Mouse (Mus musculus) heart, embryonic 16.5 days (tissue): ENCODE measurements at regions not wholly inside any gene's neighbourhood (a gene's known extent, or its start where the extent isn't known, plus 50 kb on each side); places are given as distances from the start of the nearest gene placed in this dataset.

ENCODE experiments used
- ATAC-seq: fragments of 200-750 bp; cut with Nextera tagmentation; replicated peaks from 2 replicates; pipeline ENCODE4 v1.8.0; 2017; ENCODE audit warnings: moderate number of reproducible peaks; ENCODE audit not compliant: insufficient read depth, low FRiP score; ENCODE audit errors: extremely low read depth
- H3K27ac ChIP-seq: fragments of 300-500 bp; sonication (generic); 2 replicates; pipeline ENCODE4 v1.5.1; 2014; ENCODE audit warnings: mild to moderate bottlenecking, low read length, control low read depth, moderate library complexity
- H3K27me3 ChIP-seq: fragments of 300-500 bp; sonication (generic); 2 replicates; pipeline ENCODE4 v1.6.1; 2014; ENCODE audit warnings: low read length, mixed read lengths; ENCODE audit not compliant: control insufficient read depth, insufficient read depth
- H3K36me3 ChIP-seq: fragments of 300-500 bp; sonication (generic); 2 replicates; pipeline ENCODE4 v1.6.1; 2014; ENCODE audit not compliant: control insufficient read depth, insufficient read depth
- H3K4me1 ChIP-seq: fragments of 300-500 bp; sonication (generic); 2 replicates; pipeline ENCODE4 v1.6.1; 2014; ENCODE audit warnings: low read length, mixed read lengths; ENCODE audit not compliant: control insufficient read depth, insufficient read depth
- H3K4me2 ChIP-seq: fragments of 300-500 bp; sonication (generic); 2 replicates; pipeline ENCODE4 v1.6.1; 2014; ENCODE audit warnings: low read depth, mild to moderate bottlenecking, control low read depth, low read length
- H3K4me3 ChIP-seq: fragments of 300-500 bp; sonication (generic); 2 replicates; pipeline ENCODE4 v1.5.1; 2014; ENCODE audit warnings: mild to moderate bottlenecking, control low read depth, low read length
- H3K9ac ChIP-seq: fragments of 300-500 bp; sonication (generic); 2 replicates; pipeline ENCODE4 v1.6.1; 2014; ENCODE audit warnings: low read length, control low read depth
- H3K9me3 ChIP-seq: fragments of 300-500 bp; sonication (generic); replicated peaks from 2 replicates; pipeline ENCODE4 v1.6.1; 2016; ENCODE audit warnings: low read length; ENCODE audit not compliant: control insufficient read depth
- WGBS: fragments of 180-500 bp; shearing (Covaris S2); extraction: QIAGEN DNeasy Blood & Tissue Kit; methylation state at CpG from one replicate; pipeline ENCODE4 v1.1.7; 2014; 5-methylcytosine and 5-hydroxymethylcytosine counted together

DNA sequence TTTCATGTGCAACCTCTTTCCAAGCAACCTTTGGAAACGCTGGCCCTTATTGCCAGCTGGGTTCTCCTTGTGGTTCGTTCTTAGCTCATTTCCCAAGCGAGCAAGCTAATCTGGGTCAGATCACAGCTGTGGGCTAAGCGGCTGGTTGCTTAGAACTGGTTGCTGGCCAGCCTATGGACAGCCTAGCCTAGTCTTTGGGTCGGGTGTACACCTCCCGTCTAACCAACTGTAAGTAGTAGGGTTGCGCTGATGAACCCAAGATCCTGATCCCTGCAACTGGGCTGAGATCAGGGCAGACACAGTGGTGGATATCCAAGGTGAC is 236.5 kb downstream of the Mtx2 start:
- Histone ChIP-seq H3K4me2 (no peak overlapping the region), H3K9me3 (no peaks in the 10 kb centered on the region), H3K9ac (no peak overlapping the region), H3K4me1 (no peaks in the 10 kb centered on the region), H3K36me3 (no peaks in the 10 kb centered on the region), H3K27me3 (peaks cover 7% of the 10 kb centered on the region), H3K4me3 (no peak overlapping the region), H3K27ac (no peak overlapping the region)
- no peak for ATAC-seq
- 75% methylated on average over 7 of the region's 7 CpGs for WGBS

DNA sequence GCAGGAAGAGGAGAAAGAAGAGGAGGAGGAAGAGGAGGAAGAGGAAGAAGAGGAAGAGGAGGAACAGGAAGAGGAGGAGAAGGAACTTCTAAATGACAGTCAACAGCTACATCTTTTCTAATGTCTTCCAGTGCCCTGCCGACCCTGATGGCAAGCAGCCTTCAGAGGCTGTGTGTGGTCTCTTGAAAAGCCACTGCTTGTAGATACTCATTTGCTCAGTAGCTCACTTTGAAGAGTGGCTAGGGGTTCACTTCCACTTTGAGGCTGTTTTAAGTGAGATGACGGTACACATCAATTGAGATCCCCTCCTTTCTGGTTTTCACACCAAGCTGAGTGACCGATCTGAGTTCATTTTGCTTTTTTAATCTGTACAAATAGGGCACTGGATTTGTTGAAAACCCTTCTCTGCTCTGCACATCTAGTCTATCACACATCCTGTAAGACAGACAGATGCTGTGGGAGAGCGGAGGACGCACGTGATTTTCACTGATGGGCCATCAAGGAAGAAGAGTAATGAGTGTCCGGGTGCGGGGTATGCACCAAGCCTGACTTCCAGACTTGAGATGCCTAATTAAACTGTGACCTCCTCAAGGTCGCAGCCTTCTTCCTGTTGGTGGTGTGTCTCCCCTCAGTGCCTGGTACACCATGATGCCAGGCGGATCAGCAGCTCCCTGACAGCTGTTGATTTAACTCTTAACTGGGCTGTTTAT is 239.0 kb downstream of the Mtx2 start:
- Histone ChIP-seq H3K4me1 (no peaks in the 10 kb centered on the region), H3K4me3 (no peak overlapping the region), H3K27me3 (peaks cover 5% of the 10 kb centered on the region), H3K27ac (no peak overlapping the region), H3K36me3 (no peaks in the 10 kb centered on the region), H3K9ac (no peak overlapping the region), H3K4me2 (no peak overlapping the region), H3K9me3 (no peaks in the 10 kb centered on the region)
- no peak for ATAC-seq
- 62% methylated on average over 10 of the region's 10 CpGs for WGBS

DNA sequence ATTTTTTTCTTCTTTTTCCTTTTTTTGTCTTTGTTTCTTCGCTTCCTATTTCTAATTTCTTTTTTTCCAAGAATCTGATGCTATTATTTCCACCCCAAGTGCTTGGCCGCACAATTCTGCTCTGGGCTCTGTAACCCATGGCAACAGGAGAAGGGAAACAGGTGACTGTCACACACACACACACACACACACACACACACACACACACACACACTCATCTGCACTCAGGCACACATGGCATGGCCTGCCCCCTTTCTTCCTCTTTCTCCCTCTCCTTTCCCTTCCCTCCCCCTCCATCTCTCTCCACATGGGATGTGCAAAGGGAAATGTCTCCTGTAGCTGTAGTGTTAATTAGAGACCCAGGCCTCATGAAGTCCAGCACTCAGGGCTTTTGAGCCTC is 239.7 kb downstream of the Mtx2 start:
- no peaks in the 10 kb centered on the region for H3K36me3 ChIP-seq
- no peak for ATAC-seq
- no peak overlapping the region for H3K4me2 ChIP-seq
- no peak overlapping the region for H3K9ac ChIP-seq
- H3K27me3 ChIP-seq: no peaks in the 10 kb centered on the region; the same call in 1 of the 2 replicates
- no peaks in the 10 kb centered on the region for H3K4me1 ChIP-seq
- 64% methylated on average over 2 of the region's 2 CpGs for WGBS
- no peaks in the 10 kb centered on the region for H3K9me3 ChIP-seq
- no peak overlapping the region for H3K27ac ChIP-seq
- no peak overlapping the region for H3K4me3 ChIP-seq

DNA sequence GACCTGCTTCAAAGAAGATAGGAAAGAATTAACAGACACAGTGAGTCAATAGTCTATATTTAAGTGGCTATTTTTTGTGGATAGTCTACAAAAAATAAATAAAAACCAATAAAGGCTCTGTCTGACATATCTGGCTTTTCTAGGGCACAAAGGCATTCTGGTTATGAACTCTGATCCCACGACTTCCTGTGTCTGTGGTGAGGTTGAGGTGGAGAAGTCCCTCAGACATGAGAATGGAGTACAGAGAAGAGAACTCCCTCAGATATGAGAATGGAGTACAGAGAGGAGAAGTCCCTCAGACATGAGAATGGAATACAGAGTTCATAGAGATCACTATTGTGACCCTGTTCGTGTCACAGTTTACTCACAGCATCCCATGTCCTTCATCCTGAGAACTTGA is 243.7 kb downstream of the Mtx2 start:
- H3K27ac ChIP-seq: no peak overlapping the region
- H3K4me2 ChIP-seq: no peak overlapping the region
- no peak for ATAC-seq
- H3K4me1 ChIP-seq: no peaks in the 10 kb centered on the region; the same call in 1 of the 2 replicates
- WGBS: 62% methylated on average over 2 of the region's 2 CpGs
- H3K36me3 ChIP-seq: no peaks in the 10 kb centered on the region
- H3K9me3 ChIP-seq: no peaks in the 10 kb centered on the region
- no peak overlapping the region for H3K9ac ChIP-seq
- H3K4me3 ChIP-seq: no peak overlapping the region
- H3K27me3 ChIP-seq: no peaks in the 10 kb centered on the region

DNA sequence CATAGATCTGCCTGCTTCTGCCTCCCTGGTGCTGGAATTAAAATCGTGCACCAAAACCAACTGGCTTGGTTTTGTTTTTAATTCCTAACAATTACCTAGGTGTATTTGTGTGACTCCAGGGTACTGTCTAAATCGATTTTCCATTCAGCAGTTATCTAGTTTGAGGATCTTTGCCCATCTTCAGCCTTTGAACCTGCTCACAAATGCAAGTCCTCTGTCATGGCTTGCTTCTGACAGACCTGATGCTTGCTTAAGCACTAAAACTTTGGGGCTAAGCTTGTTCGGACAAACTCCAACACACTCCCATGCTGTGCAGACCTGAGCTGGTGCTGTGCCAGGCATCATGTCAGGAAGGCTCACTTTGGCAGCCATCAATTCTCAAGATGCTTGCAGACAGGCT is 246.4 kb downstream of the Mtx2 start:
- 68% methylated on average over 3 of the region's 3 CpGs for WGBS
- Histone ChIP-seq H3K4me1 (no peaks in the 10 kb centered on the region; the same call in 1 of the 2 replicates), H3K27ac (0 out of 2 replicates have a peak overlapping the region, but pooled peaks have one; percentile 26), H3K9me3 (no peaks in the 10 kb centered on the region), H3K4me2 (no peak overlapping the region), H3K9ac (no peak overlapping the region), H3K4me3 (no peak overlapping the region), H3K27me3 (no peaks in the 10 kb centered on the region), H3K36me3 (no peaks in the 10 kb centered on the region)
- no peak for ATAC-seq

DNA sequence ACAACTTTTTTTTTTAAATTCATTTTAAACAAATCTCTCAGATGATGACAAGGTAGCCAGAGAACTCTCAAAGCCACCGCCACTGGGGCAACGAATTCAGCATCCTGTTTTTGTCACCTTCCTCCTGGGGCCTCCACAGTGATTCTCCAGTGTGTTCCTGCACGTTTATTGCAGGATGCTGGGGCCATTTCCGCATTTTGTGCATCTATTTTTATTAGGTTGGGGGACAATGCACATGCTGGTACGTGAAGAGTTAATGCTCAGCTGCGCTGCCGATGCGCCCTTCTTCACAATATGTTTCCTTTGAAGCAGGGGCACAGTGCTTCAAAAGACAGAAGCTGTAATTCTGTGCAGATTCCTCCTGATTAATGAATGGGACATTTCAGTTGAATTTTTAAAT is 246.9 kb downstream of the Mtx2 start:
- Histone ChIP-seq H3K9ac (no peak overlapping the region), H3K36me3 (no peaks in the 10 kb centered on the region), H3K4me3 (no peak overlapping the region), H3K9me3 (no peaks in the 10 kb centered on the region), H3K27ac (0 out of 2 replicates have a peak overlapping the region, but pooled peaks have one; percentile 26), H3K4me2 (no peak overlapping the region), H3K4me1 (no peaks in the 10 kb centered on the region; the same call in 1 of the 2 replicates), H3K27me3 (no peaks in the 10 kb centered on the region)
- no peak for ATAC-seq
- 52% methylated on average over 8 of the region's 8 CpGs for WGBS

DNA sequence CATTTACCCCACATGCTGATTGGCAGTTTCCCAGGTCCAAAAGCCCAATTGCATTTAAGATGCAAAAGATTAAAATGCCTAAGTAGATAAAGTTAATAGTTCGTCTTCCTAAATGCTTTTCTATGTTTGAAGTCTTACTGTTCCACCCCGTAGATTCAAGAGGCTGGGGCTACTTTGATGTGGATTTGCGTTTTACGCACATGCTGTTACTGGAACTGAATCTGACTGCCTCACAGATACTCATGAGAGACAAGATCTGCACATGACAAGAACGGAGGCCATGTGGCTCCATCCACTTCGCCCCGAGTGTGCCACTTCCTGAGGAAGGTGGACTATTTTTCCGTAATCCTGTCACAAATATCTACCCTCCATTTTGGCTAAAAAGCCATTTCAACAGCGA is 247.6 kb downstream of the Mtx2 start:
- H3K27me3 ChIP-seq: no peaks in the 10 kb centered on the region
- no peak overlapping the region for H3K27ac ChIP-seq
- no peak overlapping the region for H3K9ac ChIP-seq
- no peak for ATAC-seq
- 64% methylated on average over 9 of the region's 9 CpGs for WGBS
- H3K36me3 ChIP-seq: no peaks in the 10 kb centered on the region
- H3K9me3 ChIP-seq: no peaks in the 10 kb centered on the region
- no peak overlapping the region for H3K4me2 ChIP-seq
- no peaks in the 10 kb centered on the region; the same call in 1 of the 2 replicates for H3K4me1 ChIP-seq
- H3K4me3 ChIP-seq: no peak overlapping the region

DNA sequence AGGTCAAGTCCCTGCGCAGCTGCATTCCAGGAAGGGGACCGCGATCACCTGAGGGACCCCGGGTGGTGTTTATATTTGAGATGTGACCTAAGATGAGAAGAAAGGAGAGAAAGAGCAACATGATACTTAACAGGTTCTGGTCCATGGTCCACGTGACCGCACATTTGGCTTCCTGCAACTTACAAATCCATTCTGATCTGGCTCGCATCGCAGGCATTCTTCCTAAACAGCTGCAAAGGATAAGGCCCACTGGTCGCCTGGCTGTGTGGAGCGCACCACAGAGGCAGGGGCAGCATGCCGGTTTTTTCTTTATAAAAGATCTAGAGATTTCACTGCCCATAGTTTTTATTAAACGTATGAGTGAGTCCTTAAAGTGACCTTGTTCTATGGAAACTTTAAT is 261.6 kb downstream of the Mtx2 start:
- H3K9me3 ChIP-seq: no peaks in the 10 kb centered on the region
- H3K4me2 ChIP-seq: peak overlapping the region; percentile 59
- peak overlapping the region; percentile 35 for H3K4me3 ChIP-seq
- WGBS: 33% methylated on average over 12 of the region's 12 CpGs
- no peaks in the 10 kb centered on the region for H3K36me3 ChIP-seq
- peak overlapping the region; percentile 24; the same call in 1 of the 2 replicates for H3K9ac ChIP-seq
- ATAC-seq: no peak
- peaks cover 8% of the 10 kb centered on the region for H3K4me1 ChIP-seq
- no peak overlapping the region for H3K27ac ChIP-seq
- no peaks in the 10 kb centered on the region for H3K27me3 ChIP-seq

DNA sequence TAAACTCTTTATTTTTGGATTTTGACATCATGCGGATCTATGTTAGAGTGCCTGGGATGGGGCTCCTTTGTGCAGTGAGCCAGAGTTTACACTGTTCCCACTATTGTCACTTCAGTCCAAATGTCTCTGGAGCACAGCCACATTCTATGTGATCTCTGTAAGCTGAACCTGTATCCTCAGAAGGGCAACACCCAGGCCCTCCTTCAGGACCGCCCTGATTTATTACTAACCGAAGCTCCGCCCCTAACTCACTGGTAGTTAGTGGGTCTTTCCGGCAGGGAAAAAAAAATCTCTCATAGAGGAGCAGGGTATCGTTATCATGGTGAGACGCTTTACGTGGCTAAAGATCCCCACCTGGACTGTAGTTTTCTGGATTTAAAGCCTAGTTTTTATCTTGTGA is 263.6 kb downstream of the Mtx2 start:
- H3K4me1 ChIP-seq: peaks cover 8% of the 10 kb centered on the region
- no peak overlapping the region for H3K4me3 ChIP-seq
- no peak overlapping the region for H3K9ac ChIP-seq
- WGBS: 59% methylated on average over 8 of the region's 8 CpGs
- no peaks in the 10 kb centered on the region for H3K27me3 ChIP-seq
- H3K36me3 ChIP-seq: no peaks in the 10 kb centered on the region
- no peaks in the 10 kb centered on the region for H3K9me3 ChIP-seq
- H3K27ac ChIP-seq: no peak overlapping the region
- no peak overlapping the region for H3K4me2 ChIP-seq
- no peak for ATAC-seq
